Mouse (Mus musculus) cerebellum, adult 2 months (tissue): ENCODE measurements at regions not wholly inside any gene's neighbourhood (a gene's known extent, or its start where the extent isn't known, plus 50 kb on each side); places are given as distances from the start of the nearest gene placed in this dataset.

Source experiments
- DNase-seq, 2 experiments: peaks; one replicate each; pipeline ENCODE4 v3.0.0; 2021
- H3K27ac ChIP-seq: fragments of 200-500 bp; 2 replicates; pipeline ENCODE4 v1.5.1; 2012; ENCODE audit warnings: low read length, control low read depth, inconsistent platforms; ENCODE audit not compliant: insufficient read depth
- H3K27me3 ChIP-seq: fragments of 200-500 bp; 2 replicates; pipeline ENCODE4 v1.6.1; 2012; ENCODE audit warnings: inconsistent platforms, mild to moderate bottlenecking, low read length, moderate library complexity; ENCODE audit not compliant: control insufficient read depth, insufficient read depth
- H3K4me1 ChIP-seq: fragments of 200-500 bp; 2 replicates; pipeline ENCODE4 v1.6.1; 2011; ENCODE audit warnings: low read length; ENCODE audit not compliant: control insufficient read depth, insufficient read depth
- H3K4me3 ChIP-seq: fragments of 200-500 bp; replicated peaks from 2 replicates; pipeline ENCODE3; 2011; ENCODE audit warnings: mild to moderate bottlenecking, low read depth, low read length, control low read depth; ENCODE audit not compliant: insufficient read depth
- CTCF ChIP-seq: fragments of 200-500 bp; IDR thresholded peaks from 2 replicates; pipeline ENCODE4 v1.5.1; 2011; ENCODE audit warnings: low read depth, mild to moderate bottlenecking, control low read depth, low read length, moderate library complexity, borderline replicate concordance; ENCODE audit not compliant: insufficient read depth
- POLR2A ChIP-seq: fragments of 200-500 bp; IDR thresholded peaks from 2 replicates; pipeline ENCODE4 v1.6.1; 2011; ENCODE audit warnings: low read length, control low read depth, borderline replicate concordance; ENCODE audit not compliant: insufficient read depth
- WGBS: fragments of 180-500 bp; shearing (Covaris S2); methylation state at CpG from one replicate; pipeline ENCODE4 v1.1.7; 2018; 5-methylcytosine and 5-hydroxymethylcytosine counted together

DNA sequence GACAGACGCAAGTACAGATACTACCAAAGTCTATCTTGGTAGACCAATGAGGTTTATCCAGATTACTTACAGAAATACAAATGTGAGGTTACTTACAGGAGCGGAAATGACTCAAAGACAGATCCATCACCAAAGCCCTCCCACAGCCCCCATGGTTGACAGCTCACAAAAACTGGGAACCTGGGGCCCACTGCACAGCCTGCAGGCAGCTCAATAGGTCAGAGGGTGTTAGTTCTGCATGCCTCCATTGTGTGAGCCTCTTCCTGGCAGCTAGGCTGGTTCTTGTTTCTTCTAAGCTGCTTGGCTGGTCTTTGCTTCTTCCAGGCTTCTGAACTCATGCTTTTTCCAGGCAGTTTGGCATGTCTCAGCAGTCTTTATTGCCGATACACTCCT lies 138.5 kb upstream of the Map3k7 start:
- no peak overlapping the region for H3K4me3 ChIP-seq
- no peak for DNase-seq
- H3K27ac ChIP-seq, result no peak overlapping the region
- WGBS, result 86% methylated on average over 3 of the region's 3 CpGs
- H3K27me3 ChIP-seq, result no peaks in the 10 kb centered on the region
- H3K4me1 ChIP-seq, result no peaks in the 10 kb centered on the region
- TF ChIP-seq CTCF, result no peak
- TF ChIP-seq POLR2A, result no peak

DNA sequence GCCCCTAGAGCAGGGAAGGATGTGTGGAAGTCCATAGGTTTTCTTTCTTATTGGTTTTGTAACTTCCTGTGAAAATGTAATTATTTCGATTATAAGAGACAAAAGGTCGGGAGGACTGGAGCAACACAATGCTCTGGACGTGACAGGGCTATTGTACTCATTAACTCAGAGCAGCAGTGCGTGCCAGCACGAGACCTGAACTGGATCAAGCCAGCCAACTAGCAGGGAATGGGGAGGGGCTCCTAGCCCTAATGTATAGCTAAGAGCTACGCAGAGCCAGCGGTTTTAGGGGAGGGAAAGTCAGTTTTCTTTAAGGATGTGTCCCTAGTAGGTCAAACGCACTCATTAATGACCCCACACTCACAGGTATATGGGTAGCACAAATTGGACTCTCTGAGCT lies 137.2 kb upstream of the Map3k7 start:
- no peak overlapping the region for H3K27ac ChIP-seq
- H3K4me1 ChIP-seq, result no peaks in the 10 kb centered on the region
- TF ChIP-seq POLR2A, result no peak
- TF ChIP-seq CTCF, result no peak
- H3K27me3 ChIP-seq, result no peaks in the 10 kb centered on the region
- H3K4me3 ChIP-seq, result no peak overlapping the region
- WGBS, result 50% methylated on average over 8 of the region's 8 CpGs
- no peak for DNase-seq

DNA sequence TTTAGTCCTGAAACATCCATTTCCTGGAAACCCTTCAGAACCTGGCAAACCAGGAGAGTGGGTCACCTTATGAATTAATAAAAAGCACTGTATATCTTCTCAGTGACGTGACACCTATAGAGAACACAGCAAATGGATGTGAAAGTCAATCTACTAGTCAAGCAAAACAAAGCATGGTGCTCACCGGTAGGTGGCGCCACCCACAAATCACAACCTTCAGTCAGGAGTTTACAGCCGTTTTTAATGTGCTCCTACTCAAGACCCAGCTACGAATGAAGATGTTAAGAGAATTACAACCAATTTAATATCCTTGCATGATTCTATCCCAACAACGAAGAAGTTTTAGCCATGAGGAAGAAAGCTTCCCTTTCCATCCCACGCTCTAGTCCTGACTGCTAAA lies 136.6 kb upstream of the Map3k7 start:
- WGBS, result 78% methylated on average over 7 of the region's 7 CpGs
- TF ChIP-seq POLR2A (no peak), CTCF (no peak)
- Histone ChIP-seq H3K4me3 (no peak overlapping the region), H3K27me3 (no peaks in the 10 kb centered on the region), H3K27ac (no peak overlapping the region), H3K4me1 (no peaks in the 10 kb centered on the region)
- no peak for DNase-seq

DNA sequence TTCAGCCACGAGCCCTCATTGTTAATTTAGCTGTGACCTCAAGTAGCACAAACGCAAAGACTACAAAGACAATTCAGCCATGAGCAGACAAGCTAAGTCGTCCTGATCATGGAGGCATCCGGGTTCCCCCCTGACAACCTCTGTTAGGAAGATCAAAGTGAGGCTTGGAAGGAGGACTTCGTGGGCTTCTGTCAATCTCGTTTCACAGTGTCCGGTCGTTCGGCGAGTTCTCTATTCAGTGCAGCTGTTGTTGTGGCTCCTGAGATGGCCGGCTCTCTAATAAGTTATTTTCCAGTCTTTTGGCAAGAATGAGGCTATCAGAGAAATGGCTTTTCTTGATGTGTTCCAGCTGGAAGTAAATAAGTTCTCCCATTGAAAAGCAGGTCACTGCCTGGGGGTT lies 133.7 kb upstream of the Map3k7 start:
- Histone ChIP-seq H3K4me3 (no peak overlapping the region), H3K27ac (no peak overlapping the region), H3K4me1 (no peaks in the 10 kb centered on the region), H3K27me3 (no peaks in the 10 kb centered on the region)
- WGBS, result 7% methylated on average over 11 of the region's 11 CpGs
- TF ChIP-seq POLR2A, result no peak
- no peak for TF ChIP-seq CTCF
- DNase-seq, result no peak

DNA sequence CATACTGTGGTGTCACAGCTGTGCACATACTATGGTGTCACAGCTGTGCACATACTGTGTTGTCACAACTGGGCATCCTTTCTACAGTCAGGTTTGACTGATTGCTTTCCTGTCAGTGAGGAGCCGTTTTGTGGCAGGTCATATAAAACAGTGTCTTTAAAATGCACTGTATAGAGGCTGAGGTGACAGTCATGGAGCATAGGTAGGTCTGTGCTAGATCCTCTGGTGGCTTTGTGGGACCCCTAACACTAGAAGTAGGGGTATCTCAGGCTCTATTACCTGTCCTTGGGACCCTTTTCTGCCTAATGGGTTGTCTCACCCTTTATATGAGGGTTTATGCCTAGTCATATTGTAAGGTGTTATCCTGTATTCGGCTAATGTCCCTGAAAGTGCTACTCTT lies 132.4 kb upstream of the Map3k7 start:
- no peak overlapping the region for H3K4me3 ChIP-seq
- H3K4me1 ChIP-seq, result no peaks in the 10 kb centered on the region
- no peak overlapping the region for H3K27ac ChIP-seq
- 94% methylated on average over 2 of the region's 2 CpGs for WGBS
- H3K27me3 ChIP-seq, result no peaks in the 10 kb centered on the region
- TF ChIP-seq CTCF (no peak), POLR2A (no peak)
- no peak for DNase-seq

DNA sequence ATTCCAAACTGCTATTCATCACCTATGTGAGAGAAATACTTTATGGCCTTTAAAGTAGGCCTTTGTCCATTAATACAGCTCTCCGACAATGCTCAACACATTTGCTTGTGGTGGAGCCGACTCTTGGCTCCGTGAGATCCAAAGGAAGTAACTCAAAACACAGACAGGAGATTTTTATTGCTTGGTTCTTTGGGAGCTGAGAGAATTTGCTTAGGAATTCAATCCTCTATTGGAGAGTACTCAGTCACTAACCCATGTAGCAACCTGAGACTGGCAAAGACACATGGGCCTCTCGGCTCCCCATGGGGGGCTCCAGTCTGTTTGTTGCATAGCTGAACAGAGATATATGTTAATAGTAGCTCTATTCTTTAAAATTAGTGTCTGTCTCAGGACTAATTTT lies 130.1 kb upstream of the Map3k7 start:
- TF ChIP-seq POLR2A, result no peak
- no peak for TF ChIP-seq CTCF
- Histone ChIP-seq H3K27ac (no peak overlapping the region), H3K4me1 (no peaks in the 10 kb centered on the region), H3K27me3 (no peaks in the 10 kb centered on the region), H3K4me3 (no peak overlapping the region)
- DNase-seq, result no peak
- 76% methylated on average over 4 of the region's 4 CpGs for WGBS

DNA sequence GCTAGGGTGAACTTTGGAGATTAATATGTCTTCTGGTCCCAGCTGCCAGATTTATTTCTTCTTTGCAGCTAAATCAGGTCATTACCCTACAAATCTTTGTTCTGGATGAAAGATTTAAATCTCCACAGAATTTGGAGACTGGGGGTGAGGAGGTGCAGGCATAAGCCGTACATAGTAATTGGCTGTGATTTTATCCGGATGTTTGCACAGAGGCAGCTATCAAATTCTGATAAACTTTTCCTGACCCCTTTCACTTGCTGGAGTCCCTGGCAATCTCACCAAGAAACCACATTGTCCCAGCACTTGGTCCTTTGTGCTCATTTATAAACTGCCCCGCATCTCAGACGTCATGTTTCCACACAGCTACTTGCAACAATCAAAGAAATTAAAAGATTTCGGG lies 128.8 kb upstream of the Map3k7 start:
- Histone ChIP-seq H3K27ac (no peak overlapping the region), H3K4me3 (no peak overlapping the region), H3K4me1 (no peaks in the 10 kb centered on the region), H3K27me3 (no peaks in the 10 kb centered on the region)
- TF ChIP-seq POLR2A, result no peak
- TF ChIP-seq CTCF, result no peak
- no peak for DNase-seq
- whole genome bisulfite sequencing, result 56% methylated on average over 5 of the region's 5 CpGs

DNA sequence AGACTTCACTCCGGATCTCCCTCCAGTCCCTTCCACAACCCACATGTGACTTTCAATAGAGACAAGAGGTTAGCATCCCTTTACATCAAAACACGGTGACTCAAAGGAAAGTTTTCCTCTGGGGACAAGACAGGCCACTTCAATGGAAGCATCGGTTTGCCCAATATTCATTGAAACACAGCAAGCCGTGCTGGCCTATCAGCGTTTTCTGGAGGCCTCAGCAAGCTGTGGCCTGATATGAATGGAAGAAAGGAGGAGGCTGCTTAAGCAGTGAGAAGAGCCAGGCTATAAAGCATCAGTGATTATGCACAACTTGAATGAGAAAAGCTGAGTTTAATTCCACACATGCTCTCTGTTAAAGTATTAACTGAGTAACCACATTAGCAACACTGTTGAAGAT lies 125.3 kb upstream of the Map3k7 start:
- no peak for TF ChIP-seq CTCF
- TF ChIP-seq POLR2A, result no peak
- Histone ChIP-seq H3K27ac (no peak overlapping the region), H3K27me3 (no peaks in the 10 kb centered on the region), H3K4me3 (no peak overlapping the region), H3K4me1 (no peaks in the 10 kb centered on the region)
- DNase-seq, result no peak
- 61% methylated on average over 5 of the region's 5 CpGs for WGBS
